Mouse (Mus musculus): Measurements from ENCODE around the gene Hba-a1.
"Not testable (repeated sequence)": the region's sequence is repeated elsewhere in the genome, so short reads cannot be mapped to it uniquely, and the experiment has no call there.

- not testable (repeated sequence) for TF ChIP-seq CTCF (IDR thresholded peaks at IDR 0.05; ENCODE audit: borderline replicate concordance, insufficient read depth, low read length); POLR2A (IDR thresholded peaks at IDR 0.05; ENCODE audit: low read depth, low read length)
Observed at GRCm38 (mm10) chr11:32292819-32293218, 9.5 kb downstream of the Hba-a1 start.
